Comparison of ENCODE assay signal across 8 mouse cellular contexts in the genomic region with DNA sequence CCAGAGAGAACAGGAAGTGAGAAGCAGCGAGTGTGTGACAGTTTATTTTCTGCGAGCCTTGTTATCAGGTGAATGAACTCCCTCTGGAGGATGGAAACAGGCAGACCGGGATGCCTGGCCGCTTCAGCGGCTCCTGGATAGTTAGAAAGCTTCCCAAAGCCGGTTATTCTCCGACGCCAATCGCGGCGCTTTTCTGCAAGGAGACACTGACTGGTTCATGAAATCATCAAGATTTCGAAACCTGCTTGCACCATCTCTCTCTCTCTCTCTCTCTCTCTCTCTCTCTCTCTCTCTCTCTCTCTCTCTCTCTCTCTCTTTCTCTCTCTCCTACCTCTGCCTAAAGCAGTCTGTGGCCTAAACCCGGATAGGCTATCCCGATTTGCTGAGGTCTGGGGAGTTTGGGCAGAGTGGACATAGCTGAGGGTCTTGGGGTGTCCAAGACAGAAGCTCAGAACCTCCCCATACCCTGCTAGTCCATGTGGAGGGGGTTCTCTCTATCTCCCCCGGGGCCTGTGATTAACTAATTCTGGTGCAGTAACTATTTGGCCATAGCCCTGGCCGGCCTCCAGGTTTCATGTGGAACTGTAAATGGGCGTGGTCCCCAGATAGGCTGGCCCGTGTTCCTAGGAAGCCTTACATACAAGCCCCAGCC. TPM values are rescaled to one million over a fixed set of nuclear protein-coding genes. Genes with fewer than 3 reads are reported as not detected.
A peak's percentile ranks its signal among the peaks of the same experiment; 100 is the strongest.
DNase-seq lines count a peak whose midpoint lies in the region; ATAC-seq lines count a peak whose summit lies in the region.

No protein-coding gene starts in this region.

- DNase-seq in ES-CJ7 (ENCODE audit: low read depth, low spot score) = peak; percentile 66
- peak; percentile 68 for DNase-seq in adrenal gland, adult 8-10 months
- DNase-seq in forebrain, embryonic 14.5 days (ENCODE audit: low spot score) = peak; percentile 74
- peak; percentile 30 to 39 for DNase-seq in left cerebral cortex, postnatal 25 days (ENCODE audit: low spot score in 2 of 2)
- peak; percentile 37 for DNase-seq in right cerebral cortex, postnatal 4 days
- DNase-seq in frontal cortex, postnatal 10 days (ENCODE audit: low spot score in 2 of 2) = no peak

- H3K36me3 ChIP-seq in forebrain, embryonic 14.5 days (ENCODE audit: control insufficient read depth, insufficient read depth, low read length) = no peaks in the 10 kb centered on the region
- no peaks in the 10 kb centered on the region for H3K36me3 ChIP-seq in megakaryocyte, embryonic 14.5 days (replicated peaks; ENCODE audit: low read length)

- intact Hi-C loops in left cerebral cortex, postnatal 25 days (cut with DNase I) = no loop called here

- H3K4me3 ChIP-seq in forebrain, embryonic 14.5 days (ENCODE audit: low read depth, low read length) = peak overlapping the region; percentile 22; the same call in 1 of the 2 replicates
- peak overlapping the region; percentile 91 for H3K4me3 ChIP-seq in megakaryocyte, embryonic 14.5 days (replicated peaks)

- peak overlapping the region; percentile 52; the same call in 1 of the 2 replicates for H3K27ac ChIP-seq in forebrain, embryonic 14.5 days (ENCODE audit: low read depth, low read length)

- 11% methylated on average over 18 of the region's 18 CpGs for WGBS in forebrain, embryonic 14.5 days

- ATAC-seq in forebrain, embryonic 14.5 days = peak; percentile 44; the same call in 1 of the 2 replicates
- ATAC-seq in hematopoietic stem cell, adult 5-6 weeks (replicated peaks in 1 of 2; ENCODE audit: insufficient read depth in 1 of 2, low FRiP score in 2 of 2, low TSS enrichment in 1 of 2, low read depth in 1 of 2, poor library complexity in 2 of 2, severe bottlenecking in 2 of 2) = peak; percentile 28 to 38; a peak in 3 of 4 replicates

- no peaks in the 10 kb centered on the region for H3K27me3 ChIP-seq in forebrain, embryonic 14.5 days (replicated peaks; ENCODE audit: control insufficient read depth, insufficient read depth, low read length)
- no peaks in the 10 kb centered on the region for H3K27me3 ChIP-seq in megakaryocyte, embryonic 14.5 days (replicated peaks)

- peak overlapping the region; percentile 49 for H3K9ac ChIP-seq in forebrain, embryonic 14.5 days (ENCODE audit: low read length)

- H3K4me2 ChIP-seq in forebrain, embryonic 14.5 days (ENCODE audit: low read length) = peak overlapping the region; percentile 57

- peaks cover 15% of the 10 kb centered on the region for H3K4me1 ChIP-seq in forebrain, embryonic 14.5 days (ENCODE audit: control insufficient read depth, insufficient read depth, low read length)
- H3K4me1 ChIP-seq in megakaryocyte, embryonic 14.5 days = peaks cover 71% of the 10 kb centered on the region

- H3K9me3 ChIP-seq in forebrain, embryonic 14.5 days (replicated peaks; ENCODE audit: control insufficient read depth, low read length) = no peaks in the 10 kb centered on the region
- no peaks in the 10 kb centered on the region for H3K9me3 ChIP-seq in megakaryocyte, embryonic 14.5 days

RNA-seq across cellular contexts. Expression of a gene that starts 7.3 kb away (rescaled TPM):
- total RNA-seq in adrenal gland, adult 8-10 months (2022) = 10 to 100 TPM; 23.0 to 38.9 (median 32.6) TPM
- polyA plus RNA-seq in forebrain, embryonic 14.5 days (2014; fragmentation: Nextera tagmentation; extraction: Ambion mirVana) = 1.7 and 1.8 TPM in 2 replicates
- 35.4 and 39.5 TPM in 2 replicates for total RNA-seq in hematopoietic stem cell, adult 5-6 weeks (2017)
- total RNA-seq in left cerebral cortex, postnatal 25 days (2021) = 1 to 10 TPM; 2.4 to 3.0 TPM
- polyA plus RNA-seq in megakaryocyte, embryonic 14.5 days (2012; ENCODE audit: insufficient read depth, low replicate concordance) = 1.8 and 3.0 TPM in 2 replicates

Comparison
In these comparisons a context has a peak if more than half of its experiments do, and no peak if none do; other contexts are left out.
1. DNase-seq: peak in ES-CJ7 (single experiment), adrenal gland, adult 8-10 months (single experiment), forebrain, embryonic 14.5 days (single experiment), left cerebral cortex, postnatal 25 days (2 of 2) and right cerebral cortex, postnatal 4 days (single experiment); none in frontal cortex, postnatal 10 days (0 of 2).